Mouse (Mus musculus) forebrain, postnatal 0 days (tissue): Measurements from ENCODE around the gene Ccdc85c. TPM values are rescaled to one million over a fixed set of nuclear protein-coding genes. Genes with fewer than 3 reads are reported as not detected.
A peak's percentile ranks its signal among the peaks of the same experiment; 100 is the strongest.

Experiments
- ATAC-seq: fragments of 200-750 bp; cut with Nextera tagmentation; 2 replicates; pipeline ENCODE4 v1.8.0; 2017; ENCODE audit warnings: mild to moderate bottlenecking, moderate library complexity
- DNase-seq: peaks from one replicate; pipeline ENCODE4 v3.0.0-alpha.2; 2015
- H3K27ac ChIP-seq: fragments of 300-500 bp; sonication (generic); 2 replicates; pipeline ENCODE4 v1.5.1; 2014; ENCODE audit warnings: low read depth, mild to moderate bottlenecking, antibody characterized with exemption, low read length, moderate library complexity, mixed read lengths
- H3K27me3 ChIP-seq: fragments of 300-500 bp; sonication (generic); 2 replicates; pipeline ENCODE4 v1.6.1; 2014; ENCODE audit warnings: mild to moderate bottlenecking, low read length, mixed read lengths; ENCODE audit not compliant: insufficient read depth
- H3K36me3 ChIP-seq: fragments of 300-500 bp; sonication (generic); 2 replicates; pipeline ENCODE4 v1.6.1; 2014; ENCODE audit warnings: mild to moderate bottlenecking, moderate library complexity; ENCODE audit not compliant: insufficient read depth
- H3K4me1 ChIP-seq: fragments of 300-500 bp; sonication (generic); 2 replicates; pipeline ENCODE4 v1.6.1; 2014; ENCODE audit warnings: antibody characterized with exemption; ENCODE audit not compliant: insufficient read depth
- H3K4me2 ChIP-seq: fragments of 300-500 bp; sonication (generic); 2 replicates; pipeline ENCODE4 v1.6.1; 2014; ENCODE audit warnings: low read depth, mild to moderate bottlenecking, moderate library complexity
- H3K4me3 ChIP-seq: fragments of 300-500 bp; sonication (generic); 2 replicates; pipeline ENCODE4 v1.5.1; 2014; ENCODE audit warnings: low read depth, low read length, mixed read lengths
- H3K9ac ChIP-seq: fragments of 300-500 bp; sonication (generic); 2 replicates; pipeline ENCODE4 v1.6.1; 2014; ENCODE audit warnings: mild to moderate bottlenecking
- H3K9me3 ChIP-seq: fragments of 300-500 bp; sonication (generic); 2 replicates; pipeline ENCODE4 v1.6.1; 2016; ENCODE audit warnings: low read length
- CTCF ChIP-seq: sonication (generic); IDR thresholded peaks from 2 replicates; pipeline ENCODE4 v1.5.1; 2016; ENCODE audit warnings: antibody characterized with exemption, control low read depth, low read depth
- WGBS: fragments of 180-500 bp; shearing (Covaris S2); extraction: QIAGEN DNeasy Blood & Tissue Kit; methylation state at CpG from one replicate; pipeline ENCODE4 v1.1.7; 2014; 5-methylcytosine and 5-hydroxymethylcytosine counted together
- polyA plus RNA-seq: library from polyadenylated mRNA; unstranded; fragments of >200 nt; fragmentation: Nextera tagmentation; extraction: Ambion mirVana; gene quantifications from 2 replicates; pipeline ENCODE4 v1.2.1, GENCODE M21; 2015
- total RNA-seq: library from RNA; depleted of rRNA; stranded (reverse); fragments of >200 nt; gene quantifications from 2 replicates; pipeline ENCODE4 v1.2.3, GENCODE M21; 2014

Ccdc85c gene
- total and polyA plus RNA-seq, 2 experiments from 2014 or later, result 15.5 to 66.1 TPM

DNA sequence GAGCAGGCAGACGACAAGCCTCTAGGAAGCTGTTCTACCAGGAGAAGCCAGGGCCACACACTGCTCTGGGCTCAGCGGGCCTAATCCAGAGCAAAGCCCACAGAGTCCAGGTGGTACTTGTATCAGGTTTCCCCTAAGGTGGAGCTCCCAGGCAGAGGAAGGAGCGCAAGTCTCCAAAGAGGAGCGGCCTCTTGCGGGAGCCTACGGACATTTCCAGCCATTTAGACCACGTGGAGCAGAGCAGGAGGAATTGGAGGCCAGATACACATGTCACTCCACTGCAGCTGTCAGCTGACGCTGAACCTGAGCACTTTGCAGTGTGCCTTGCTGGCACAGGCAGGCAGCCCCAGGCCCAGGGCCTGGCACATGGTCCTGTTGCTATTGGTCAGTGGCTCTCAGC, 60.1 kb downstream of the Ccdc85c start:
- ATAC-seq (no peak), DNase-seq (no peak)
- 61% methylated on average over 8 of the region's 8 CpGs for WGBS
- no peak overlapping the region for H3K4me3 ChIP-seq
- no peaks in the 10 kb centered on the region for H3K9me3 ChIP-seq
- no peak overlapping the region for H3K4me2 ChIP-seq
- TF ChIP-seq CTCF, result no peak
- no peak overlapping the region for H3K27ac ChIP-seq
- H3K36me3 ChIP-seq, result no peaks in the 10 kb centered on the region
- peaks cover 6% of the 10 kb centered on the region for H3K4me1 ChIP-seq
- no peak overlapping the region for H3K9ac ChIP-seq
- no peaks in the 10 kb centered on the region for H3K27me3 ChIP-seq

DNA sequence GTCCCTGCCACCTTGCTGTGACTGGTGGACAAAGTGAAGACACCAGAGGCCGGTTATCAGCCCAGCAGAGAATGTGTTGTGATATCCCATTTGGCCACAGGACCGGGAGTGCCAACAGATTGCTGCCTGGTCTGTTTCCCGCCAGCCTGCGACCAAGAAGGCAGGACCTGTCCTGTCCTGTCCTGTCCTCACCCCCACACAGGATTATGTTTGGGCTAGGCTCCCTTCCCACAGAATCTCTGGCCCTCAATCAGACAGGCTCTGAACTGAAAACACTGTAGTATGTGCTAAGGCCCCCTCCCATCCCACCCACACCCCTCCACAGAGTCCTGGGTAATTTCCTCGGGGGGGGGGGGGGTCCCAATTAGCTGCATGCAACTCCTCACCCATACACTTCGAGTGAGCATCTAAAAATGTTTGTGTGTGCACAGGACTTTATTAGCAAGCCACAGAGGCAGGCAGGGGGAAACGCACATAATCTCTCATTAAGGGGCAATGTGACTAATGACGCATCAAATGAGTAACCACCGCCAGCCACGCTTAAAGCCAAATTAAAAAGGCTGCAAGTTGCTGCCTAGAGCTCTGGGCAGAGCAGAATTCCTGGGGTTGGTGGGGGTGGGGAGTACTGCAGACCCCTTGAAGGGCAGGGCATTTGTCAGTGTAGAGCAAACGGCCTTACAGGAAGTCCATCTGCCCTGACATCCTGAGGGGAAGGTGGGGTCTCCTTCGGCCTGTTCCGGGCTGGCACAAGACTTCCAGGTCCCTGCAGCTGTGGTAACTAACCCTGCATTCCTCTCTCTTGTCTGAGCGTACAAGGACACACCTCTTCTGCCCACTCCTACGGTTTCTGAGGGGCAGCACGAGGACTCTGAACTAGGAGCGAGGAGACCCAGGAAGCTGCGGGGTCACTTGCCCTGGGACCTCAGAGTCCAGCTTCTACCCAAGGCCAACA, 61.9 kb downstream of the Ccdc85c start:
- Histone ChIP-seq H3K4me2 (no peak overlapping the region), H3K27ac (no peak overlapping the region), H3K9me3 (no peaks in the 10 kb centered on the region), H3K4me1 (no peaks in the 10 kb centered on the region), H3K4me3 (no peak overlapping the region), H3K36me3 (no peaks in the 10 kb centered on the region), H3K27me3 (no peaks in the 10 kb centered on the region), H3K9ac (no peak overlapping the region)
- DNase-seq (no peak), ATAC-seq (no peak)
- WGBS, result 36% methylated on average over 18 of the region's 18 CpGs
- TF ChIP-seq CTCF, result no peak

DNA sequence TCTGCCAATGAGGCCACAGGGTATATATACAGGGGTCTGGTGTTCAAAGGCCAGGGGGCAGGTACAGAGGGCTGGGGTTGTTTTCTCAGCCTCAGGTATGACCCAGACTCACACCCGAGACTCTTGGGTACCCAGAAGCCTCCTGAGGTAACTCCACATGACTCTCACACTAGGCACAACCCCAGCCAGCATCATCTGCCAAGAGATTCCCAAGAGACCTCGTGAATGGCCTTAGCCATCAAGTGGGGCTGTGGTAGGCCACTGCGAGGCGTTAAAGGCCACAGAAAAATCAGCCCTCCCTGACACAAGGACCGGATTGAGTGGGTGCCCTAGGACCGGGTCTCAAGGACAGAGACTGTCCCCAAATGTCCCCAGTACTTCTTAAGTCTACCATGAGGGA, 62.7 kb downstream of the Ccdc85c start:
- Histone ChIP-seq H3K9me3 (no peaks in the 10 kb centered on the region), H3K4me2 (no peak overlapping the region), H3K9ac (no peak overlapping the region), H3K4me3 (no peak overlapping the region), H3K36me3 (0 out of 2 replicates have a peak, but pooled peaks cover 2% of the 10 kb centered on the region), H3K27me3 (no peaks in the 10 kb centered on the region), H3K27ac (no peak overlapping the region), H3K4me1 (no peaks in the 10 kb centered on the region)
- 74% methylated on average over 6 of the region's 6 CpGs for WGBS
- no peak for DNase-seq
- ATAC-seq, result no peak
- TF ChIP-seq CTCF, result no peak

DNA sequence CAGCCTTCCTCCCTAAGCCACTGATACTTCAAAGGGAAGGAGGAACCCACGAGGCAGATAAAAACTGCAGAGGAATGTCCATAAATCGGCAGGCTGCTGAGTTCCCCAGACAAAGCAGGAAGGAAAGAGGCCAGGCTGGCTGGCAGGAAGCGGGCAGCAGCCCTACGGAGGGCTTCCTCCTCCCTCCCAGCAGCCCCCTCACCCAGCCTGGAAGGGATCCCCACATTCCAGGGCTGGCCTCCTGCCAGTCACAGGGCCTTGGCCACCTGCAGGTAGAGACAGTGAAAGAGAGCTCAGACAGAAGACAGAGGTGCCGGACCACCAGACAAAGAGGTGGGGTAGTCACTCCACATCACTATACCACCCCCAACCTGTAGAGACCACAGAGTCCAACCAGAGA, 63.2 kb downstream of the Ccdc85c start:
- Histone ChIP-seq H3K9ac (no peak overlapping the region), H3K4me3 (no peak overlapping the region), H3K4me2 (no peak overlapping the region), H3K9me3 (no peaks in the 10 kb centered on the region), H3K27me3 (no peaks in the 10 kb centered on the region), H3K4me1 (no peaks in the 10 kb centered on the region), H3K36me3 (0 out of 2 replicates have a peak, but pooled peaks cover 6% of the 10 kb centered on the region), H3K27ac (no peak overlapping the region)
- WGBS, result 50% methylated on average over 5 of the region's 5 CpGs
- DNase-seq (no peak), ATAC-seq (no peak)
- no peak for TF ChIP-seq CTCF

DNA sequence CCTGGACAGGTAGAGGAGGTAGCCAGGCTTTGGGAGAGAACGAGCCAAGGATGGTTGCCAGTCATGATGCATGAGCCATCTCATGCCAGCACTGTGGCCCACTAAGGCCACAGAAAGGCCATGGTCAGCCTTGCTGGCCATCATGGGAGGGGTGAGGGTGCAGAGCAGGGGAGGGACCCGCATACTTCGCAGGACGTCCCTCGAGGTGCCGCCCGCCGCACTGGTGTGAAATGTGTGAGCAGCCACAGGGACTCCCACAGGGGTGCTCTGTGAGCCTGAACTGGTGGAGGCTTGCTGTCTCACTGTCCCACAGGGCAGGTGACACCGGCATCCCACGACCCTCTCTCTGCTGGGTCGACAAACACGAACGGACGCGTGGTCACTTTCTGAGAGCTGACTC, 64.6 kb downstream of the Ccdc85c start:
- H3K27ac ChIP-seq, result no peak overlapping the region
- peaks cover 16% of the 10 kb centered on the region for H3K36me3 ChIP-seq
- no peak overlapping the region for H3K9ac ChIP-seq
- no peak overlapping the region for H3K4me3 ChIP-seq
- H3K27me3 ChIP-seq, result no peaks in the 10 kb centered on the region
- WGBS, result 96% methylated on average over 15 of the region's 15 CpGs
- no peak for DNase-seq
- ATAC-seq, result no peak
- no peak for TF ChIP-seq CTCF
- H3K4me1 ChIP-seq, result no peaks in the 10 kb centered on the region
- no peaks in the 10 kb centered on the region for H3K9me3 ChIP-seq
- H3K4me2 ChIP-seq, result no peak overlapping the region

DNA sequence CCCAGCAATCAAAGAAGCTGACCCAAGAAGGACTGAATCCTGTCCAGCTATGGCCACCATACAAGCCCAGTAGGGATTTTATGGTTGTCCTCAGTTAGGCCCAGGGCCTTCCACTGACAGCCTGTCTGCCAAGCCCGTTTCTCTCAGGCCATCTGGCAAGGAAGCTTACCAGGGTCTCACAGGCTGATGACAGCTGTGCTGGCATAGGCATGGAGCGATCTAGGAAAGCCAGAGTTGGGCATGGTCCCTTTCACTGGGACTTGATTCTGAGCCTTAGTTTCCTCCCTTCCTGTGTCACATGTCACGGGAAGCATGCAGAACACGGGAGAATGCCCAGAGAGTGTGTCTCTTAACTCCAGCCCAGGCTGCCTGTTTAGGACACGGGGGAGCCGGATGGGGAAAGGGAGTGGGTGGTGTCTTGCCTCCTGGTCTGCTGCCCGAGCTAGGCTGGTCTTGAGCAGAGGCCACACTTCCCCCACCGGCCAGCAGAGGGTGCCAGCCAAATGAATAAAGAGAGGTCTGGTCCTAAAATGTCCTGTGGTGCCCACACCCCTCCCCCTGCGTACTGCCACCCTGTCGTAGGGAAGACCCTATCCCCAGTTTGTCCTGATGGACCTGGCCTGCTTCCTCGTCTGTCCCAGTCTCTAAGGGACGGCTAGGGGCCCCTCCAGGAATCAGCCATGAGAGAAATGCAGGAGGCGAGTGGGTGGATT, 66.3 kb downstream of the Ccdc85c start:
- H3K9ac ChIP-seq, result no peak overlapping the region
- no peak overlapping the region for H3K4me3 ChIP-seq
- no peaks in the 10 kb centered on the region for H3K9me3 ChIP-seq
- peak; percentile 86 for TF ChIP-seq CTCF
- no peak overlapping the region for H3K4me2 ChIP-seq
- no peak overlapping the region for H3K27ac ChIP-seq
- H3K36me3 ChIP-seq, result peaks cover 28% of the 10 kb centered on the region
- no peaks in the 10 kb centered on the region for H3K27me3 ChIP-seq
- DNase-seq, result peak; percentile 81
- peak; percentile 67 for ATAC-seq
- H3K4me1 ChIP-seq, result no peaks in the 10 kb centered on the region
- WGBS, result 29% methylated on average over 13 of the region's 13 CpGs

DNA sequence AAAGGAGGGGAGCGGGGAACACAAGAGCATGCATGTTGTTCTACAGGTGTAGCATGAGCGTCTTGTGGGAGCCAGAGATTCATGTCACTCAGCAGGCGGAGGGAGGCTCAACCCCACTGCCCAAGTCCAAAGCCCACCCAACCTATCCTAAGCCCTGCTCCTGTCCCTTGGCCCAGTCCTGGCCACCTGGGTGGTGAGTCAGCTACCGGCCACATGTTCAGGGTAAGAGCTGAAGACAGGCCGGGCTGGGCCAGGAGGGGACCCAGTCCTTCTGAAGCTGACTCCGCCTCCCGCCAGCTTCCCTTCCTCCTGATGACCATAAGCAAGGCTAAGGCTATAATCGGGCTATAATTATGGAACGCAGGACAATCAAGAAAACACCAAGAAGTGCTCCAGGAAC, 67.0 kb downstream of the Ccdc85c start:
- Histone ChIP-seq H3K27me3 (no peaks in the 10 kb centered on the region), H3K9me3 (no peaks in the 10 kb centered on the region), H3K27ac (no peak overlapping the region), H3K9ac (no peak overlapping the region), H3K4me1 (no peaks in the 10 kb centered on the region), H3K4me3 (no peak overlapping the region), H3K36me3 (peaks cover 35% of the 10 kb centered on the region), H3K4me2 (no peak overlapping the region)
- no peak for TF ChIP-seq CTCF
- ATAC-seq (no peak), DNase-seq (no peak)
- 93% methylated on average over 9 of the region's 9 CpGs for WGBS
